Mouse (Mus musculus): ENCODE results near the gene Tmem107. TPM values are rescaled to one million over a fixed set of nuclear protein-coding genes. Genes with fewer than 3 reads are reported as not detected.

The Tmem107 gene
- polyA plus RNA-seq, 1 experiment from 2014 or later: 56.9 TPM

GRCm38 (mm10) chr11:69045531-69046394, 24.8 kb upstream of the Tmem107 start, which contains the start of gene Aurkb:
Aurkb (plus strand) TSS chr11:69045647.
- TF ChIP-seq CTCF (IDR thresholded peaks at IDR 0.05): no peak
- ChIA-PET POLR2A (interaction anchor here (2.2 kb wide), 1 partner anchor 13 kb away, joined by 8 read pairs; the partner anchor contains the start of gene Borcs6), CTCF (no interaction called here)
- ATAC-seq (peak; percentile 52), DNase-seq (ENCODE audit: low read depth, low spot score) (no peak)
- in situ Hi-C loops (cut with MboI; ENCODE audit: low pct_unique_long_range_greater_than_20kb): no loop called here
- no peaks in the 10 kb centered on the region for H3K27me3 ChIP-seq

DNA sequence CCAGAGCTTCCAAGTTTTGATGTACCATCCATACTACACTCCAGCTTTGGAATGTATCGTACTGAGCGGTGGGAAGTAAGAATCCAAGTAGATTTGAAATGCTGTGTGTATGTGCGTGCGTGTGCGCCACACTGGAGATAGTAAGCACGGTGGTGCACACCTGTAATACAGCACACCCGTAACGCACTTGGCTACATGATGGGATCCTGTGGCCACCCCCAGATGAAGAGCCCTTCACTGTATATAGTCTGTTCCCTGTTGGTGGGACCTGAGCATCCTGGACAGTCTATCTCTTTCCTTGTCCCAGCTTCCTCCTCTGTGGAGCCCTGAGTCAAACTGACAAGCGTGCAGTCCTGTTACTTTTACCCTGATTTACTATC, 24.2 kb upstream of the Tmem107 start:
- H3K27me3 ChIP-seq: no peaks in the 10 kb centered on the region
- in situ Hi-C loops (cut with MboI; ENCODE audit: low pct_unique_long_range_greater_than_20kb): no loop called here
- ChIA-PET CTCF (no interaction called here), POLR2A (interaction anchor here (2.2 kb wide), 1 partner anchor 13 kb away, joined by 8 read pairs; the partner anchor contains the start of gene Borcs6)
- DNase-seq (ENCODE audit: low read depth, low spot score): no peak
- no peak for TF ChIP-seq CTCF (IDR thresholded peaks at IDR 0.05)
- ATAC-seq: no peak

DNA sequence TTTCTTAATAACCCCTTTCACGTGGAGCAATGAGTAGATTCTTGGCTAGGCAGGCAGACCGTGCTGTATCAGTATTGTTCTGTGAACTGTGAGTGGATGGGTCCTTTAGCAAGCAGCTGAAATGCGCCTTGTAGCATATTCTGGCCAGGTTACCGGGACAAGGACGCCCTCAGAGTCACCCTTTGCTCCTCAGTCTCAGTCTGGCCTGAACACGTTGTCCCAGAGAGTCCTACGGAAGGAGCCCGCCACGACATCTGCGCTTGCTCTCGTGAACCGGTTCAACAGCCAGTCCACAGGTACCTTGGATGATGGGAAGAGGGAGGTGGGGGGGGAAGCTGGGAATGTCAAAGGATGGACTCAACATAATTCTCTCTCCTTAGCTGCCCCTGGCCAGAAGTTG, 23.0 kb upstream of the Tmem107 start:
- in situ Hi-C loops (cut with MboI; ENCODE audit: low pct_unique_long_range_greater_than_20kb): no loop called here
- TF ChIP-seq CTCF (IDR thresholded peaks at IDR 0.05): no peak
- no peak for ATAC-seq

DNA sequence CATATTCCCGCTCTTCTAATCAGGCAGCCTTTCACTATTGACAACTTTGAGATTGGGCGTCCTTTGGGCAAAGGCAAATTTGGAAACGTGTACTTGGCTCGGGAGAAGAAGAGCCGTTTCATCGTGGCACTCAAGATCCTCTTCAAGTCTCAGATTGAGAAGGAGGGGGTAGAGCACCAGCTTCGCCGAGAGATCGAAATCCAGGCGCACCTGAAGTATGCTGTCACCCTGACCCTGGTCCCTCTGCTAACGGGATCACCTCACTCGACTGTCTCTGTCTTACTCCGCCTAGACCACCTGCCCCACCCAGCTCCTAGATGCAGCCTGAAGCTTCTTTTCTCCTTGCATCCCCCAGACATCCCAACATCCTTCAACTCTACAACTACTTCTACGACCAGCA, 22.5 kb upstream of the Tmem107 start:
- no peak for ATAC-seq
- in situ Hi-C loops (cut with MboI; ENCODE audit: low pct_unique_long_range_greater_than_20kb): no loop called here
- DNase-seq (ENCODE audit: low read depth, low spot score): no peak
- no peak for TF ChIP-seq CTCF (IDR thresholded peaks at IDR 0.05)
- ChIA-PET POLR2A (no interaction called here), CTCF (interaction anchor here (1.2 kb wide), 1 partner anchor 10 kb away, joined by 3 read pairs; no protein-coding TSS in a partner anchor)
- no peaks in the 10 kb centered on the region for H3K27me3 ChIP-seq

More for the DNA sequence above, 23.0 kb upstream of the Tmem107 start:
- CTCF ChIA-PET: interaction anchor here (1.2 kb wide), 1 partner anchor 11 kb away, joined by 3 read pairs; no protein-coding TSS in a partner anchor
- no peak for DNase-seq (ENCODE audit: low read depth, low spot score)
- POLR2A ChIA-PET: interaction anchor here (2.2 kb wide), 1 partner anchor 11 kb away, joined by 8 read pairs; the partner anchor contains the start of gene Borcs6
- H3K27me3 ChIP-seq: no peaks in the 10 kb centered on the region

DNA sequence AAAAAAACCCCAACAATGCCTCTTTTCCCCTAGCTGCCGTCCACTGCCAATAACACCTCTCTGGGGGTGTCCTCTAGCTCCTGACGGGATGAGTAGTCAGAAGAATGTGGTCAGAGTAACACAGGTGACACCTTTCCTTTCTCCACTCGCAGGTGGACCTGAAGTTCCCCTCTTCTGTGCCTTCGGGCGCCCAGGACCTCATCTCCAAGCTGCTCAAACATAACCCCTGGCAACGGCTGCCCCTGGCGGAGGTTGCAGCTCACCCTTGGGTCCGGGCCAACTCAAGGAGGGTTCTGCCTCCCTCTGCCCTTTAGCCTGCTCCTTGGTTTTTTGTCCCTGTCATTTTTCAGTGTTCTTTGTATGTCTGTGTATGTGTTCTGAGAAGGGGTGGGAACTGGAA, 19.9 kb upstream of the Tmem107 start:
- ATAC-seq (no peak), DNase-seq (ENCODE audit: low read depth, low spot score) (no peak)
- no peak for TF ChIP-seq CTCF (IDR thresholded peaks at IDR 0.05)
- CTCF ChIA-PET: interaction anchor here (1.1 to 1.6 kb wide), 2 partner anchors 8 to 15 kb away, joined by 3 to 4 read pairs; partner anchors contain the start of gene Borcs6
- POLR2A ChIA-PET: interaction anchor here (1.2 kb wide), 2 partner anchors 9 to 11 kb away, joined by 4 read pairs; partner anchors contain the start of gene Borcs6
- in situ Hi-C loops (cut with MboI; ENCODE audit: low pct_unique_long_range_greater_than_20kb): no loop called here
- H3K27me3 ChIP-seq: no peaks in the 10 kb centered on the region

DNA sequence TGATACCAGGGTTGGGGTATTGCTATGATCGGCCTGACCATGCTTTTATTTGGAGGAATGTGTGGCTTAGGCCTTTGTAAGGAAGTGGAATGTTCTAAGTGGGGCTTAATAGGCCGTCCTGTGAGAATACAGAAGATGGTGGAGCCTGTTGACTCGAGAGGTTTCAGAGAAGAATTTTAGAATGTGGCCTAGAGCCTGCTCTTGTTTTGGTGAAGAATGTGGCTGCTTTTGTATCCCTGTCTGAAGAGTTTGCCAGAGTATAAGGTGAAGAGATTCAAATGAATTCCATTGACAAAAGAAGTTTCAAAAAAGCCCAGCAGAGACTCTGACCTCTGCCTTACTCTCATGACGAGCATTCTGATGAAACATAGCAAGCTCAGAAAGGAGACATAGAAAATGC, 18.8 kb upstream of the Tmem107 start:
- CTCF ChIA-PET: no interaction called here
- ATAC-seq (no peak), DNase-seq (ENCODE audit: low read depth, low spot score) (no peak)
- in situ Hi-C loops (cut with MboI; ENCODE audit: low pct_unique_long_range_greater_than_20kb): no loop called here
- no peak for TF ChIP-seq CTCF (IDR thresholded peaks at IDR 0.05)
- POLR2A ChIA-PET: no interaction called here
- no peaks in the 10 kb centered on the region for H3K27me3 ChIP-seq

DNA sequence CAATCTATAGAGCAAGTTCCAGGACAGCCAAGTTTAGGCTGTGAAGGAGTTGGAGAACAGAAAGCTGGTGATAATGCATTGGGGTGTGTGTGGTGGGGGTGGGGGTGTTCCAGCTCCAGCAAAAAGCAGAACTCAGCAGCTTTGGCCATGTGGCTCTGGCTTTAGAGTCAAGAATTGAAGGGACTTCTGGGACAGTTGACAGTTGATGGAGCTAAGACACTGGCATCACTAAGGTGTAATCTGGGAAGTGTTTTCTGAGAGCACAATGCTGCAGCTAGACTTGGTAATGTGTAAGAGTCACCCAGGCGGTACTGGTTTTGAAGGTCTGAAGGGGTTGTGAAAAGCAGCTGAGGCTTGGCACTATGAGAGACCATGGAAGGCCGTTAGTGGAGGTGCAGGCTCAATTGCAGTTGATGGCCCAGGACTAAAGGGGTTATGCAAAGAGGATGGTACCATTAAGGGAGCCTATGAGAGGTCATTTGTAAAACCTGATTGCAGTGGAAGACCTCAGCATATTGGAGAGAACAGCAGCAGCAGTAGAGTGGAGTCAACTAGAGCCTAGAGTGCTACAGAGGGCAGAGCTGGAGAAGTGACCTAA, 17.7 kb upstream of the Tmem107 start:
- ChIA-PET POLR2A (no interaction called here), CTCF (interaction anchor here (1.5 kb wide), 1 partner anchor 17 kb away, joined by 3 read pairs; no protein-coding TSS in a partner anchor)
- DNase-seq (ENCODE audit: low read depth, low spot score) (no peak), ATAC-seq (no peak)
- H3K27me3 ChIP-seq: no peaks in the 10 kb centered on the region
- in situ Hi-C loops (cut with MboI; ENCODE audit: low pct_unique_long_range_greater_than_20kb): no loop called here
- TF ChIP-seq CTCF (IDR thresholded peaks at IDR 0.05): no peak

GRCm38 (mm10) chr11:69053848-69054247, 16.8 kb upstream of the Tmem107 start:
- DNase-seq (ENCODE audit: low read depth, low spot score) (no peak), ATAC-seq (no peak)
- in situ Hi-C loops (cut with MboI; ENCODE audit: low pct_unique_long_range_greater_than_20kb): no loop called here
- ChIA-PET POLR2A (no interaction called here), CTCF (interaction anchor here (1.5 kb wide), 1 partner anchor 18 kb away, joined by 3 read pairs; no protein-coding TSS in a partner anchor)
- no peaks in the 10 kb centered on the region for H3K27me3 ChIP-seq
- TF ChIP-seq CTCF (IDR thresholded peaks at IDR 0.05): no peak

DNA sequence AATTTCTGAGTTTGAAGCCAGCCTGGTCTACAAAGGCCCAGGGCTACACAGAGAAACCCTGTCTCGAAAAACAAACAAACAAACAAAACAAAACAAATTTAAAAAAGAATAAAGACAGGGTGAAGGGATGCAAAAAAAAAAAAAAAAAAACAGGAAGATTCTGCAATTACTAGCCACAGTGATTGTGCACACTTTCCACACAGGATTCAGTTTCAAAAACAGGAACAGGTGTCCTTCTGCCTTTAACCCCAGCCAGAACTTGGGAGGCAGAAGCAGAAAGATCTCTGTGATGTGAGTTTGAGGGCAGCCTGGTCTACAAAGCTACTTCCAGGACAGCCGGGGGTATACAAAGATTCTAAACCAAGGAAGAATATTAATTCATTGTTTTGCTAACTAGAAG, 12.3 kb upstream of the Tmem107 start:
- ChIA-PET POLR2A (interaction anchor here (2.0 kb wide), 1 partner anchor 12 kb away, joined by 8 read pairs; the partner anchor contains the start of gene Aurkb), CTCF (interaction anchor here (1.3 to 1.5 kb wide), 2 partner anchors 11 to 14 kb away, joined by 3 read pairs; no protein-coding TSS in a partner anchor)
- DNase-seq (ENCODE audit: low read depth, low spot score) (no peak), ATAC-seq (no peak)
- no peaks in the 10 kb centered on the region for H3K27me3 ChIP-seq
- TF ChIP-seq CTCF (IDR thresholded peaks at IDR 0.05): no peak
- in situ Hi-C loops (cut with MboI; ENCODE audit: low pct_unique_long_range_greater_than_20kb): no loop called here

- ATAC-seq: peak; percentile 8
- ChIA-PET POLR2A (interaction anchor here (1.4 to 2.3 kb wide), 5 partner anchors 8 to 20 kb away, joined by 4 to 13 read pairs (median 8); partner anchors contain the start of gene Aurkb), CTCF (interaction anchor here (0.9 to 1.8 kb wide), 6 partner anchors 8 to 55 kb away, joined by 3 to 5 read pairs (median 4); no protein-coding TSS in a partner anchor)
- in situ Hi-C loops (cut with MboI; ENCODE audit: low pct_unique_long_range_greater_than_20kb): no loop called here
- no peak for TF ChIP-seq CTCF (IDR thresholded peaks at IDR 0.05)
- no peak for DNase-seq (ENCODE audit: low read depth, low spot score)
- no peaks in the 10 kb centered on the region for H3K27me3 ChIP-seq
Measured at GRCm38 (mm10) chr11:69058729-69059356, 11.8 kb upstream of the Tmem107 start.
